Mouse (Mus musculus): ENCODE measurements around the gene Crb2.

DNA sequence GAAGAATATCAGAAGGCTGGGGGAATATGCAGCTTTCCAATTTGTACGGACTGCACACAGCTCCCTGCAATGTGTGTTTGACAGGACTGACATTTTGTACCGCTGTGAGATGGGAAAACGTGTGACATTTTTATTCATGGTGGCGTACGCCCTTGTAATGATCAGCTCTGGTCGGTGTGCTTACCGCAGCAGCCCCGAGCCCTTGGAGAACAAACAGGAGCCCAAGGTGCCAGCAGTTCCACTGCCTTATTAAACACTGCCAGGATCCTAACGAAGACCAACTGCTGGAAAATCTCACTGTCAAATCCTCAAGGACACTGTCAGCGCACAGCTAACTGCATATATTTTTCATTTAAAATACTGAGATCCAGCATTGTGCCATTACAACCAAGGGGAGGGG is 56.2 kb downstream of the Crb2 start:
- TF ChIP-seq POLR2A (IDR thresholded peaks at IDR 0.05; ENCODE audit: low read depth, low read length) (no peak), CTCF (conservative IDR thresholded peaks at IDR 0.05; ENCODE audit: insufficient read depth, insufficient read length, low read depth, low read length) (no peak)

Measured in kidney, adult 2 months (tissue).